Mouse (Mus musculus) hindbrain, embryonic 15.5 days (tissue): ENCODE data around the gene C130074G19Rik. TPM values are rescaled to one million over a fixed set of nuclear protein-coding genes. Genes with fewer than 3 reads are reported as not detected.
A peak's percentile ranks its signal among the peaks of the same experiment; 100 is the strongest.

Experiments used
- ATAC-seq: fragments of 200-750 bp; cut with Nextera tagmentation; 2 replicates; pipeline ENCODE4 v1.8.0; 2017; ENCODE audit warnings: low read depth, moderate number of reproducible peaks, moderate TSS enrichment; ENCODE audit not compliant: low FRiP score
- H3K27ac ChIP-seq: fragments of 300-500 bp; sonication (generic); replicated peaks from 2 replicates; pipeline ENCODE4 v1.5.1; 2015; ENCODE audit warnings: mild to moderate bottlenecking, inconsistent platforms
- H3K27me3 ChIP-seq: fragments of 300-500 bp; sonication (generic); 2 replicates; pipeline ENCODE4 v1.6.1; 2015; ENCODE audit warnings: control low read depth, inconsistent platforms
- H3K36me3 ChIP-seq: fragments of 300-500 bp; sonication (generic); 2 replicates; pipeline ENCODE4 v1.6.1; 2015; ENCODE audit warnings: control low read depth, inconsistent platforms
- H3K4me1 ChIP-seq: fragments of 300-500 bp; sonication (generic); replicated peaks from 2 replicates; pipeline ENCODE4 v1.6.1; 2015; ENCODE audit warnings: control low read depth, inconsistent platforms
- H3K4me2 ChIP-seq: fragments of 300-500 bp; sonication (generic); 2 replicates; pipeline ENCODE4 v1.6.1; 2015; ENCODE audit warnings: moderate library complexity, mild to moderate bottlenecking, inconsistent platforms
- H3K4me3 ChIP-seq: fragments of 300-500 bp; sonication (generic); 2 replicates; pipeline ENCODE4 v1.5.1; 2015; ENCODE audit warnings: mild to moderate bottlenecking, inconsistent platforms
- H3K9ac ChIP-seq: fragments of 300-500 bp; sonication (generic); 2 replicates; pipeline ENCODE4 v1.6.1; 2015; ENCODE audit warnings: inconsistent platforms
- H3K9me3 ChIP-seq: fragments of 300-500 bp; sonication (generic); 2 replicates; pipeline ENCODE4 v1.6.1; 2016; ENCODE audit warnings: control low read depth, inconsistent platforms
- WGBS: fragments of 180-500 bp; shearing (Covaris S2); methylation state at CpG from one replicate; pipeline ENCODE4 v1.1.7; 2015; 5-methylcytosine and 5-hydroxymethylcytosine counted together
- polyA plus RNA-seq: library from polyadenylated mRNA; unstranded; fragments of >200 nt; fragmentation: Nextera tagmentation; extraction: Ambion mirVana; gene quantifications from 2 replicates; pipeline ENCODE4 v1.2.1, GENCODE M21; 2015

The C130074G19Rik gene
- 0.99 and 1.2 TPM in 2 replicates for polyA plus RNA-seq

- 4% methylated on average over 77 of the region's 77 CpGs for WGBS
These were observed at the start of gene C130074G19Rik for GRCm38 (mm10) chr1:184882281-184883268. Gene C130074G19Rik, minus strand, starts transcription at chr1:184883218.

DNA sequence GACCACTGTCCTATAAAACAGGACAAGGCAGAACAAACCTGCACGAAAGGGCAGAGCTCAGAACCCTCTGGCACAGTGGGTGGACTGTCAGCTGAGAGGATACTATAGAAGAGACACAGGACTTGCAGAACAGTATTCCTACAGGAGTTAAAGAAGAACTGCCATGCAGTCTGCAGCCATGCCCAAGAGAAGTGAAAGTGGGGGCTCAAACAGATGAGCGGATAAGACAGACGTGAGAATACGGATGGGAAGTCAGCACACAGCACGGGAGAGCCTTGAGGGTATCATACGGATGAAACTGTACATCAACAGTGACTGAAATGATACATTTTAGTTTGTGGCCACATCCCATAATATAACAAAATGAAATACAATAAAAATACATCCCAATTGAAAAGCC lies 48.1 kb upstream of the C130074G19Rik start:
- Histone ChIP-seq H3K36me3 (peaks cover 12% of the 10 kb centered on the region), H3K9ac (no peak overlapping the region), H3K4me1 (no peaks in the 10 kb centered on the region), H3K4me3 (no peak overlapping the region), H3K27me3 (no peaks in the 10 kb centered on the region), H3K9me3 (no peaks in the 10 kb centered on the region), H3K27ac (no peak overlapping the region), H3K4me2 (no peak overlapping the region)
- ATAC-seq: no peak
- WGBS: 81% methylated on average over 6 of the region's 6 CpGs

More at GRCm38 (mm10) chr1:184882281-184883268, at the start of gene C130074G19Rik:
- peaks cover 10% of the 10 kb centered on the region for H3K4me1 ChIP-seq
- no peaks in the 10 kb centered on the region for H3K9me3 ChIP-seq
- H3K4me2 ChIP-seq: peak within 1 kb of the TSS; percentile 79
- H3K27me3 ChIP-seq: peaks cover 38% of the 10 kb centered on the region
- no peak within 1 kb of the TSS for H3K27ac ChIP-seq
- H3K36me3 ChIP-seq: no peaks in the 10 kb centered on the region
- ATAC-seq: no peak
- peak within 1 kb of the TSS; percentile 43 for H3K4me3 ChIP-seq
- H3K9ac ChIP-seq: peak within 1 kb of the TSS; percentile 26

DNA sequence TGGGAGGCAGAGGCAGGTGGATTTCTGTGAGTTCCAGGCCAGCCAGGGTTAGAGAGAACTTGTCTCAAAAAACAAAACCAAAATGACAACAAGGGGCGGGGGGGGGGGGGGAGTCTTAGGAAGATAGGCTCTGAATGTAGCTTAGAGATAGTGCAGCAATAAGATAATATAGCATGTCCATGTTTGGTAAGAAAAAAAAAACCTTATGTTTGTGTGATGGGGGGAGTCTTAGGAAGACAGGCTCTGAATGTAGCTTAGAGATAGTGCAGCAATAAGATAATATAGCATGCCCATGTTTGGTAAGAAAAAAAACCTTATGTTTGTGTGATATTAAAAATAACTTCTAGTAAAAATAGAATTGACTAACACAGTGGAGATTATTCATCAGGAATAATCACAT lies 45.4 kb upstream of the C130074G19Rik start:
- Histone ChIP-seq H3K4me1 (no peaks in the 10 kb centered on the region), H3K4me3 (no peak overlapping the region), H3K4me2 (no peak overlapping the region), H3K9ac (no peak overlapping the region), H3K9me3 (no peaks in the 10 kb centered on the region), H3K36me3 (peaks cover 20% of the 10 kb centered on the region), H3K27me3 (no peaks in the 10 kb centered on the region), H3K27ac (no peak overlapping the region)
- WGBS: 92% methylated on average over 1 of the region's 1 CpGs
- no peak for ATAC-seq

- Histone ChIP-seq H3K36me3 (peaks cover 24% of the 10 kb centered on the region), H3K9ac (no peak overlapping the region), H3K27me3 (no peaks in the 10 kb centered on the region), H3K4me1 (no peaks in the 10 kb centered on the region), H3K9me3 (no peaks in the 10 kb centered on the region), H3K4me2 (no peak overlapping the region), H3K27ac (no peak overlapping the region), H3K4me3 (no peak overlapping the region)
- no peak for ATAC-seq
- WGBS: 88% methylated on average over 1 of the region's 1 CpGs
These were observed 44.9 kb upstream of the C130074G19Rik start for GRCm38 (mm10) chr1:184927911-184928310.

- no peaks in the 10 kb centered on the region for H3K27me3 ChIP-seq
- 83% methylated on average over 13 of the region's 13 CpGs for WGBS
- H3K9me3 ChIP-seq: no peaks in the 10 kb centered on the region
- ATAC-seq: no peak
- H3K27ac ChIP-seq: no peak overlapping the region
- no peaks in the 10 kb centered on the region for H3K4me1 ChIP-seq
- no peak overlapping the region for H3K4me2 ChIP-seq
- no peak overlapping the region for H3K9ac ChIP-seq
- H3K4me3 ChIP-seq: no peak overlapping the region
- H3K36me3 ChIP-seq: peaks cover 48% of the 10 kb centered on the region
These were observed 39.8 kb upstream of the C130074G19Rik start for GRCm38 (mm10) chr1:184922824-184923223.

GRCm38 (mm10) chr1:184920057-184920456 lies 37.0 kb upstream of the C130074G19Rik start:
- H3K9ac ChIP-seq: no peak overlapping the region
- 91% methylated on average over 5 of the region's 5 CpGs for WGBS
- no peaks in the 10 kb centered on the region for H3K4me1 ChIP-seq
- no peaks in the 10 kb centered on the region for H3K9me3 ChIP-seq
- H3K4me3 ChIP-seq: no peak overlapping the region
- H3K27me3 ChIP-seq: no peaks in the 10 kb centered on the region
- no peak for ATAC-seq
- H3K4me2 ChIP-seq: no peak overlapping the region
- no peak overlapping the region for H3K27ac ChIP-seq
- peaks cover 45% of the 10 kb centered on the region for H3K36me3 ChIP-seq

DNA sequence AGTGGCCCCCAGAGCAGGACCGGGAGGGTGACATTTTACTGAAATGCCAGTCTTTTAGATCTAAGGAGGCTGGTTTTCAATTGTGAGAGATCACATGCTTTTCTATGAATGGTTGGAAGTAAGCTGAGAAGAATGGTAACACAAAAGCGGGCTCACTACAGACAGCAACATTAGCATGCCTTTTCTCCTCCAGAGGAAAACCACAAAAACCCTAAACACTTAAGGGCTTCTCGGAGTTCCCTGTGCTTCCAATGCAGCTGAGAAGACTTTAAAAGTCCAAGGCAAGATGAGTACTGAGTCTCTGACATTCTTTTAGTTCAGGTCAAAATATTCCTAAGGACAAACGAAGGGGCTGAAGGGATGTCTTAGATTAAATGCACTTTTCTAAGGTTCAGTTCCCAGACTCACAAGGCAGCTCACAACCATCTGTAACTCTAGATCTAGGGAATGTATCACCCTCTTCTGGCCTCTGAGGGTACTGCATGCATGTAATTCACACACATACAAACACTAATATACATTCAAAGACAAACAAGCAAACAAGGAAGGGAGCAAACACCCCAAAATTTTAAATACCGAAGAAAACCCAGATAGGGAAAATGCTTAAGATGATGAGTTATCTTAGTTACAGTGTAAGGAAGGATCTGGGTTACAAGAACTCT lies 35.3 kb upstream of the C130074G19Rik start:
- WGBS: 73% methylated on average over 5 of the region's 5 CpGs
- no peak for ATAC-seq
- no peak overlapping the region for H3K9ac ChIP-seq
- no peaks in the 10 kb centered on the region for H3K4me1 ChIP-seq
- no peaks in the 10 kb centered on the region for H3K27me3 ChIP-seq
- H3K27ac ChIP-seq: no peak overlapping the region
- no peak overlapping the region for H3K4me3 ChIP-seq
- no peaks in the 10 kb centered on the region for H3K9me3 ChIP-seq
- peaks cover 48% of the 10 kb centered on the region for H3K36me3 ChIP-seq
- no peak overlapping the region for H3K4me2 ChIP-seq

DNA sequence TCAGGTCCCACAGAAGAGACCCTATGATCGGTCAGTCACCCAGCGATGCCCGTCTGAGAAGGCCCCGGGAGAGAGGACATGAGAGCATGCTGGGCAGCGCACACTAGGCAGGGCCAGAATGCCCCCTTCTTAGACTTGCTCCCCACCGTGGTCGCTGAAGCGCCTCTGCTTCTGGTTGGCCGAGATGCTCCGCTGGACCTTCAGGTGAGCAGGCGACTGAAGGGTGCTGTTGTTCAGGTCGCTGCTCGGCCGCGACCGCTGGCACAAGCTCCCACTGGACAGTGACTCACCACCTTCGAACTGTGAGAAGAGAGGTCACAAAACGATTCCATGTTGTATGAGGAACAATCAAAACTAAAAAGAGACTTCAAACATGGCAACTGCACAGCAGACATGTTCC lies 29.3 kb upstream of the C130074G19Rik start:
- Histone ChIP-seq H3K9ac (no peak overlapping the region), H3K36me3 (peaks cover 63% of the 10 kb centered on the region), H3K4me1 (no peaks in the 10 kb centered on the region), H3K4me2 (no peak overlapping the region), H3K4me3 (no peak overlapping the region), H3K9me3 (no peaks in the 10 kb centered on the region), H3K27me3 (no peaks in the 10 kb centered on the region), H3K27ac (no peak overlapping the region)
- WGBS: 92% methylated on average over 18 of the region's 18 CpGs
- ATAC-seq: no peak

GRCm38 (mm10) chr1:184911861-184912260 lies 28.8 kb upstream of the C130074G19Rik start:
- no peak overlapping the region for H3K27ac ChIP-seq
- H3K4me1 ChIP-seq: no peaks in the 10 kb centered on the region
- H3K9ac ChIP-seq: no peak overlapping the region
- no peaks in the 10 kb centered on the region for H3K27me3 ChIP-seq
- no peak overlapping the region for H3K4me3 ChIP-seq
- no peaks in the 10 kb centered on the region for H3K9me3 ChIP-seq
- no peak overlapping the region for H3K4me2 ChIP-seq
- peaks cover 61% of the 10 kb centered on the region for H3K36me3 ChIP-seq
- ATAC-seq: no peak
- 58% methylated on average over 6 of the region's 6 CpGs for WGBS

GRCm38 (mm10) chr1:184908558-184908957 lies 25.5 kb upstream of the C130074G19Rik start:
- Histone ChIP-seq H3K9me3 (no peaks in the 10 kb centered on the region), H3K27me3 (no peaks in the 10 kb centered on the region), H3K4me3 (no peak overlapping the region), H3K4me1 (peaks cover 15% of the 10 kb centered on the region), H3K36me3 (peaks cover 62% of the 10 kb centered on the region), H3K4me2 (no peak overlapping the region), H3K27ac (no peak overlapping the region), H3K9ac (no peak overlapping the region)
- ATAC-seq: no peak
- 42% methylated on average over 9 of the region's 9 CpGs for WGBS

GRCm38 (mm10) chr1:184905904-184906745 lies 23.1 kb upstream of the C130074G19Rik start:
- 0 out of 2 replicates have a peak overlapping the region, but pooled peaks have one; percentile 32 for H3K27ac ChIP-seq
- H3K4me1 ChIP-seq: peaks cover 15% of the 10 kb centered on the region
- no peaks in the 10 kb centered on the region for H3K9me3 ChIP-seq
- no peak overlapping the region for H3K9ac ChIP-seq
- no peak overlapping the region for H3K4me2 ChIP-seq
- peaks cover 52% of the 10 kb centered on the region for H3K36me3 ChIP-seq
- 49% methylated on average over 12 of the region's 12 CpGs for WGBS
- no peak overlapping the region for H3K4me3 ChIP-seq
- peak; percentile 57; the same call in 1 of the 2 replicates for ATAC-seq
- H3K27me3 ChIP-seq: no peaks in the 10 kb centered on the region
